Mouse (Mus musculus): ENCODE results near the gene Col5a1. TPM values are rescaled to one million over a fixed set of nuclear protein-coding genes. Genes with fewer than 3 reads are reported as not detected.
A peak's percentile ranks its signal among the peaks of the same experiment; 100 is the strongest.

Gene Col5a1
- polyA plus RNA-seq, 1 experiment from 2014 or later = 33.2 TPM

DNA sequence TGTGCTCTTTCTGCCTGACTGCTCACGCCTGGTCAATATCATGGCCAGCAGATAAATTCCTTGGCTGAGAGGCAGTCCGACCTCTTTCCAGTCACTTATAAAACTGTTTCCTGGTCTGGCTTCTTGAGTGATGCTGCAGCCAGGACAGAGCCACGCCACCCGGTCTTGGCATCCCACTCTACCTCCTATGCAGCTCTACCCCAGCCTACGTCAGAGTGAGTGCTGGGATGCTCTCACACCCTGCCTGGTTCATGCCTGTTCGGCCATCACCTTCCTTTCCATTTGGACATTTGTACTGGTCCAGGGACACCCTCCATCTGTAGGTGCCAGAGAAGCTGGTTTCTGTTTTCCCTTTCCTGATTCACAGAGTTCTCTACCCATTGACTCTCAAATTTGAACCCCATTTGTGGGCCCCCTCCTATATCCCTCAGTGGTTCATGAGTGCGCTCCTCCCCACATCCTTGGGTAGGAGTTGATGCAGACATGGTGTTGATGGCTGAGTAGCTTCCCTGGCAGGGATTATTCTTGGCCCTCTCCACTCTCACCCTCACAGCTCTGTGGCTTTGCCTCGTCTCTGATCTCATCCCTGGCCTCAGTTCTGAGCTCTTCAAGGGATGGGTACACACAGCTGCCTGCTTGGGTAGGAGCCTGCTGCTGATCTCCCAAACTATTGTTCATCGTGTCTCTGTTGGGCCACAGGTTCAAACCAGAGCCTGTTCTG, 15.5 kb downstream of the Col5a1 start:
- Histone ChIP-seq H3K4me3 (replicated peaks; ENCODE audit: low read depth, low read length) (no peak overlapping the region), H3K27me3 (ENCODE audit: insufficient read depth, low read length) (no peaks in the 10 kb centered on the region), H3K9ac (ENCODE audit: low read depth, low read length) (no peak overlapping the region), H3K27ac (no peak overlapping the region), H3K36me3 (ENCODE audit: insufficient read depth, low read length) (no peaks in the 10 kb centered on the region), H3K4me2 (ENCODE audit: low read length) (no peak overlapping the region), H3K4me1 (replicated peaks; ENCODE audit: insufficient read depth, low read length) (no peaks in the 10 kb centered on the region), H3K9me3 (replicated peaks; ENCODE audit: low read length) (no peaks in the 10 kb centered on the region)
- no peak for TF ChIP-seq CTCF (IDR thresholded peaks at IDR 0.05; ENCODE audit: low read depth)
- DNase-seq (ENCODE audit: low spot score) (peak; percentile 6), ATAC-seq (replicated peaks; ENCODE audit: low FRiP score, low read depth) (no peak)
- WGBS = 67% methylated on average over 9 of the region's 9 CpGs

DNA sequence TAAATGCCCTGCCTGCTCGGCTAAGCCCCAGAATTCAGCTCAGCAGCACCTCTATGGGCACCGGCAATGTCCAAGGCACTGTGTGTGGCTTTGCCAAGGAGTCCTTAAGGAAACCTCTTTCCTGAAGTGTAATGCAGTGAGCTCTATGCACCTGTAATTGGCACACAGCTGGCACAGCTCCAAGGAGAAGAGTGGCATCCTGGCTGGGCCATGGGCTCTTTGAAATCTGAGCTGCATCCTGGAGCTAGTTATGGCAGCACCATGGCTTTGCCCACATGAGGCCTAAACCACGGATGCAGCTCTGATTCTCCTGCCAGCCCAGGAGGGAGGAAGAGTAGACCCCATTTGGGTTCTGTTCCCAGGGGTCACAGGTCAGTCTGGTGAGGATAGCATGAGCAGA, 16.1 kb downstream of the Col5a1 start:
- WGBS = 69% methylated on average over 3 of the region's 3 CpGs

DNA sequence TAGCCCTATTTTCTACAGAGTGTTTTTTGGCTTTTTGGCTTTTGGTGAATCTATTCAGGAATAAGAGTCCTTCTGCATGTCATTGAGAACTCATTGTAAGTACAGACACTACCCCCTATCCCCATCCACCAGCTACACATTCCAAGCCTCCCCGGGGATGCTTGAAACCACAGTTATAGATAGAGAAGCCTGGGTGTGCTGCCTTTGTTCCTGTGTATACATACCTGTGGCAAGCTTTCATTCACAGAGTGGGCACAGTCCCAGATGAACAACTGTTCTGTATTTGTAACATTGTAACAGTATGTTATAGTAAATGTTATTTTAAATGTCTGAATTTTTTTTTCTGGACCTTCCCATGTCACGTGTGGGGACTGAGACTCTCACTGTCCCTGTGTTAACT, 19.2 kb downstream of the Col5a1 start:
- Histone ChIP-seq H3K4me1 (replicated peaks; ENCODE audit: insufficient read depth, low read length) (no peaks in the 10 kb centered on the region), H3K9me3 (replicated peaks; ENCODE audit: low read length) (no peaks in the 10 kb centered on the region), H3K4me3 (replicated peaks; ENCODE audit: low read depth, low read length) (no peak overlapping the region), H3K36me3 (ENCODE audit: insufficient read depth, low read length) (no peaks in the 10 kb centered on the region), H3K27me3 (ENCODE audit: insufficient read depth, low read length) (no peaks in the 10 kb centered on the region), H3K4me2 (ENCODE audit: low read length) (no peak overlapping the region), H3K27ac (no peak overlapping the region), H3K9ac (ENCODE audit: low read depth, low read length) (no peak overlapping the region)
- DNase-seq (ENCODE audit: low spot score) = no peak
- WGBS = 81% methylated on average over 2 of the region's 2 CpGs
- no peak for TF ChIP-seq CTCF (IDR thresholded peaks at IDR 0.05; ENCODE audit: low read depth)
- no peak for ATAC-seq (replicated peaks; ENCODE audit: low FRiP score, low read depth)

More for the DNA sequence above, 16.1 kb downstream of the Col5a1 start:
- no peak overlapping the region for H3K9ac ChIP-seq (ENCODE audit: low read depth, low read length)
- H3K4me1 ChIP-seq (replicated peaks; ENCODE audit: insufficient read depth, low read length) = no peaks in the 10 kb centered on the region
- H3K27me3 ChIP-seq (ENCODE audit: insufficient read depth, low read length) = no peaks in the 10 kb centered on the region
- no peak overlapping the region for H3K27ac ChIP-seq
- H3K9me3 ChIP-seq (replicated peaks; ENCODE audit: low read length) = no peaks in the 10 kb centered on the region
- no peak overlapping the region for H3K4me2 ChIP-seq (ENCODE audit: low read length)
- TF ChIP-seq CTCF (IDR thresholded peaks at IDR 0.05; ENCODE audit: low read depth) = no peak
- DNase-seq (ENCODE audit: low spot score) (no peak), ATAC-seq (replicated peaks; ENCODE audit: low FRiP score, low read depth) (no peak)
- no peaks in the 10 kb centered on the region for H3K36me3 ChIP-seq (ENCODE audit: insufficient read depth, low read length)
- H3K4me3 ChIP-seq (replicated peaks; ENCODE audit: low read depth, low read length) = no peak overlapping the region

DNA sequence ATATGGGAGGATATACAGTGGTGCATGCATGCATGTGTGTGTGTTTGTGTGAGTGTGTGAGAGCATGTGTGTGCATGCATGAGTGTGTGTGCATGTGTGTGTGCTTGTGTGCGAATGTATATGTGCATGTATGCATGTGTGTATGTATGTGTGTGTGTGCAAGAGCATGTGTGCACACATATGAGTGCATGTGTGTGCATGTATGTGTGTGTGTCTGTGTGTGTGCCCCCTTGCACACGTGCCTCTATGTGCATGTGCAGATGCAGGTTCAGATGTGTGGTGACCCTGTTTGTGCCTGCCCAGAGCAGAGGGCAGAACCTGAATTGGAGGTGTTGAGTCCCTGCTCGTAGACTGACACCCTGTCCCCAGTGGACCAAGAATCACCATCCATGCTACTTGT, 24.3 kb downstream of the Col5a1 start:
- ATAC-seq (replicated peaks; ENCODE audit: low FRiP score, low read depth) = no peak
- TF ChIP-seq CTCF (IDR thresholded peaks at IDR 0.05; ENCODE audit: low read depth) = no peak
- Histone ChIP-seq H3K4me1 (replicated peaks; ENCODE audit: insufficient read depth, low read length) (no peaks in the 10 kb centered on the region), H3K9me3 (replicated peaks; ENCODE audit: low read length) (no peaks in the 10 kb centered on the region), H3K36me3 (ENCODE audit: insufficient read depth, low read length) (no peaks in the 10 kb centered on the region), H3K4me3 (replicated peaks; ENCODE audit: low read depth, low read length) (no peak overlapping the region), H3K27ac (no peak overlapping the region), H3K27me3 (ENCODE audit: insufficient read depth, low read length) (no peaks in the 10 kb centered on the region), H3K9ac (ENCODE audit: low read depth, low read length) (no peak overlapping the region), H3K4me2 (ENCODE audit: low read length) (no peak overlapping the region)
- no peak for DNase-seq (ENCODE audit: low spot score)
- WGBS = 86% methylated on average over 3 of the region's 3 CpGs

DNA sequence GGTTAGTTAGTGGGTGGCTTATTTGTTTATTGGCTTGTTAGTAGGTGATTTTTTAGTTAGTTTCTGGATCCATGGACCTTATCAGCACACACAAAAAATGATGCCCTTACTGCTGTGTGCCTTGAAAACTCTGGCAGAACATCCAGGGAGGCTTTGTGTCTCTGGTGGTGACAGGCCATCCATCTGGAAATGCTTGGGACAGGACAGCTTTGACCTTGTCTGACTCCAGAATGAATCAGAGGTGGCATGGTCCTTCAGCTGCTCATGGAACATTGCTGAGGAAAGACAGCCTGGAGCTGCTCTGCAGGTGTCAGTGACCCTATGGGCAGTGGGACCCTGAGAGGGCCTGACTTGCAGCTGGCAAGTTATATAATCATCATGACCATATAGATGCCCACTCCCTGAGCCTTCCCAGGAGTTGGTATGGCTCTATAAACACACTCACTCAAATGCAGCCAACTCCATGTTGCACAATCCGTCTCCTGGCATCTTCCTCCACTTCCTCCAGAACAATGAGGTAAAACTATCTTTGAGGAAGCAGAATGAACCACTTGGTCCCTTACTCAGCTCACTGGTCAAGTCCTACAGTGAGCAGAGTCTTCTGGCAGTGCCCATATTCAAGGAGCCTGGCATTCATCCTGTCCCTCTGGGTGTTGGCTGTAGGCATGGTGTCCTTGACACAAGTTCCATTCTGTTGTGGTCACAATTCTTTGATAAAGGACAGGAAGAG, 26.5 kb downstream of the Col5a1 start:
- H3K4me3 ChIP-seq (replicated peaks; ENCODE audit: low read depth, low read length) = no peak overlapping the region
- H3K27ac ChIP-seq = no peak overlapping the region
- H3K9ac ChIP-seq (ENCODE audit: low read depth, low read length) = no peak overlapping the region
- no peak overlapping the region for H3K4me2 ChIP-seq (ENCODE audit: low read length)
- no peaks in the 10 kb centered on the region for H3K4me1 ChIP-seq (replicated peaks; ENCODE audit: insufficient read depth, low read length)
- no peak for TF ChIP-seq CTCF (IDR thresholded peaks at IDR 0.05; ENCODE audit: low read depth)
- ATAC-seq (replicated peaks; ENCODE audit: low FRiP score, low read depth) (no peak), DNase-seq (ENCODE audit: low spot score) (no peak)
- H3K36me3 ChIP-seq (ENCODE audit: insufficient read depth, low read length) = no peaks in the 10 kb centered on the region
- H3K9me3 ChIP-seq (replicated peaks; ENCODE audit: low read length) = no peaks in the 10 kb centered on the region
- no peaks in the 10 kb centered on the region for H3K27me3 ChIP-seq (ENCODE audit: insufficient read depth, low read length)
- 73% methylated on average over 1 of the region's 1 CpGs for whole genome bisulfite sequencing

DNA sequence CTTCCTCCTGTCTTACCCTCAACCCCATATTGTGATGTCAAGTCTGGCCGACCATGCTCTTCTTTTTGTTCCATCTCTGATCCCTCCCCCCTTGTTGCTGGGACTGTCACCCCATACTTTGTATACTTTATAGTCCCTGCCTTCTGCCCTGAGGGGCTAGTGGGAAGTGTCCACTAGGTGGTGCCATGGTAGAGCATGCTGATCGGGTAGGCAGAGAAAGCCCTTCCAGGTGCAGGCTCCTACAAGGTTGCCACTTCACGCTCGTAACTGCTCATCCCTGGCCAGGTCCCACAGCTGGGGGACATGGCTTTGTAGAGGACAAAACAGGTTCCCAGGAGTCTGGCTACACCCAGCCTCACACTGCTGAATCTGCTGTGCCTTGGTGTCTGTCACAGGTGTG, 29.5 kb downstream of the Col5a1 start:
- TF ChIP-seq CTCF (IDR thresholded peaks at IDR 0.05; ENCODE audit: low read depth) = peak; percentile 68
- DNase-seq (ENCODE audit: low spot score) = no peak

More for the DNA sequence above, 29.5 kb downstream of the Col5a1 start:
- no peak overlapping the region for H3K4me3 ChIP-seq (replicated peaks; ENCODE audit: low read depth, low read length)
- no peaks in the 10 kb centered on the region for H3K4me1 ChIP-seq (replicated peaks; ENCODE audit: insufficient read depth, low read length)
- no peak overlapping the region for H3K4me2 ChIP-seq (ENCODE audit: low read length)
- WGBS = 60% methylated on average over 4 of the region's 4 CpGs
- no peak overlapping the region for H3K27ac ChIP-seq
- no peaks in the 10 kb centered on the region for H3K27me3 ChIP-seq (ENCODE audit: insufficient read depth, low read length)
- H3K9ac ChIP-seq (ENCODE audit: low read depth, low read length) = no peak overlapping the region
- no peaks in the 10 kb centered on the region for H3K36me3 ChIP-seq (ENCODE audit: insufficient read depth, low read length)
- no peaks in the 10 kb centered on the region for H3K9me3 ChIP-seq (replicated peaks; ENCODE audit: low read length)
- no peak for ATAC-seq (replicated peaks; ENCODE audit: low FRiP score, low read depth)

Measured in kidney, postnatal 0 days (tissue).